Mouse (Mus musculus): Measurements from ENCODE around the gene Dusp2. TPM values are rescaled to one million over a fixed set of nuclear protein-coding genes. Genes with fewer than 3 reads are reported as not detected.

Dusp2 gene
- polyA plus RNA-seq, 1 experiment, result 163 TPM

- Histone ChIP-seq H3K4me1 (replicated peaks; ENCODE audit: control insufficient read depth, insufficient read depth, low read length) (peaks cover 27% of the 10 kb centered on the region), H3K27ac (ENCODE audit: control insufficient read depth, insufficient read depth, low read length) (peak overlapping the region; percentile 97; the same call in 1 of the 2 replicates), H3K4me3 (ENCODE audit: control insufficient read depth, insufficient read depth, low read length) (no peak overlapping the region; the same call in 1 of the 2 replicates), H3K36me3 (ENCODE audit: control insufficient read depth, insufficient read depth, low read length) (peaks cover 15% of the 10 kb centered on the region; the same call in 1 of the 2 replicates), H3K27me3 (ENCODE audit: control insufficient read depth, insufficient read depth, low read length) (no peaks in the 10 kb centered on the region)
- WGBS, result 21% methylated on average over 4 of the region's 4 CpGs
- no peak for TF ChIP-seq POLR2A (IDR thresholded peaks at IDR 0.05; ENCODE audit: control insufficient read depth, extremely low read depth, insufficient read depth, low read length, poor library complexity)
- no peak for TF ChIP-seq CTCF (IDR thresholded peaks at IDR 0.05; ENCODE audit: borderline replicate concordance, control insufficient read depth, extremely low read depth, insufficient read depth, low read length, poor library complexity)
- peak; percentile 59 for DNase-seq
Measured at GRCm38 (mm10) chr2:127338833-127339232, 2.9 kb downstream of the Dusp2 start.

- 80% methylated on average over 6 of the region's 6 CpGs for WGBS
- no peak for DNase-seq
- Histone ChIP-seq H3K4me3 (ENCODE audit: control insufficient read depth, insufficient read depth, low read length) (no peak overlapping the region), H3K27ac (ENCODE audit: control insufficient read depth, insufficient read depth, low read length) (no peak overlapping the region), H3K36me3 (ENCODE audit: control insufficient read depth, insufficient read depth, low read length) (peaks cover 15% of the 10 kb centered on the region; the same call in 1 of the 2 replicates), H3K27me3 (ENCODE audit: control insufficient read depth, insufficient read depth, low read length) (no peaks in the 10 kb centered on the region), H3K4me1 (replicated peaks; ENCODE audit: control insufficient read depth, insufficient read depth, low read length) (peaks cover 23% of the 10 kb centered on the region)
- TF ChIP-seq POLR2A (IDR thresholded peaks at IDR 0.05; ENCODE audit: control insufficient read depth, extremely low read depth, insufficient read depth, low read length, poor library complexity) (no peak), CTCF (IDR thresholded peaks at IDR 0.05; ENCODE audit: borderline replicate concordance, control insufficient read depth, extremely low read depth, insufficient read depth, low read length, poor library complexity) (no peak)
Measured at GRCm38 (mm10) chr2:127339262-127339661, 3.3 kb downstream of the Dusp2 start.

- H3K4me1 ChIP-seq (replicated peaks; ENCODE audit: control insufficient read depth, insufficient read depth, low read length), result peaks cover 17% of the 10 kb centered on the region
- peak; percentile 83 for DNase-seq
- WGBS, result 12% methylated on average over 3 of the region's 3 CpGs
- H3K27me3 ChIP-seq (ENCODE audit: control insufficient read depth, insufficient read depth, low read length), result no peaks in the 10 kb centered on the region
- H3K4me3 ChIP-seq (ENCODE audit: control insufficient read depth, insufficient read depth, low read length), result no peak overlapping the region
- peaks cover 15% of the 10 kb centered on the region; the same call in 1 of the 2 replicates for H3K36me3 ChIP-seq (ENCODE audit: control insufficient read depth, insufficient read depth, low read length)
- H3K27ac ChIP-seq (ENCODE audit: control insufficient read depth, insufficient read depth, low read length), result no peak overlapping the region
- TF ChIP-seq POLR2A (IDR thresholded peaks at IDR 0.05; ENCODE audit: control insufficient read depth, extremely low read depth, insufficient read depth, low read length, poor library complexity), result no peak
- TF ChIP-seq CTCF (IDR thresholded peaks at IDR 0.05; ENCODE audit: borderline replicate concordance, control insufficient read depth, extremely low read depth, insufficient read depth, low read length, poor library complexity), result no peak; the same call in 1 of the 2 replicates
Measured at GRCm38 (mm10) chr2:127341159-127341558, 5.2 kb downstream of the Dusp2 start.

GRCm38 (mm10) chr2:127346334-127346733, 10.4 kb downstream of the Dusp2 start:
- DNase-seq, result no peak
- H3K27me3 ChIP-seq (ENCODE audit: control insufficient read depth, insufficient read depth, low read length), result no peaks in the 10 kb centered on the region
- H3K4me1 ChIP-seq (replicated peaks; ENCODE audit: control insufficient read depth, insufficient read depth, low read length), result no peaks in the 10 kb centered on the region
- H3K36me3 ChIP-seq (ENCODE audit: control insufficient read depth, insufficient read depth, low read length), result no peaks in the 10 kb centered on the region
- no peak overlapping the region for H3K4me3 ChIP-seq (ENCODE audit: control insufficient read depth, insufficient read depth, low read length)
- WGBS, result 43% methylated on average over 1 of the region's 1 CpGs
- TF ChIP-seq POLR2A (IDR thresholded peaks at IDR 0.05; ENCODE audit: control insufficient read depth, extremely low read depth, insufficient read depth, low read length, poor library complexity), result no peak
- no peak for TF ChIP-seq CTCF (IDR thresholded peaks at IDR 0.05; ENCODE audit: borderline replicate concordance, control insufficient read depth, extremely low read depth, insufficient read depth, low read length, poor library complexity)
- no peak overlapping the region for H3K27ac ChIP-seq (ENCODE audit: control insufficient read depth, insufficient read depth, low read length)

- 88% methylated on average over 13 of the region's 13 CpGs for WGBS
- Histone ChIP-seq H3K4me3 (ENCODE audit: control insufficient read depth, insufficient read depth, low read length) (no peak overlapping the region), H3K27ac (ENCODE audit: control insufficient read depth, insufficient read depth, low read length) (no peak overlapping the region), H3K36me3 (ENCODE audit: control insufficient read depth, insufficient read depth, low read length) (no peaks in the 10 kb centered on the region), H3K4me1 (replicated peaks; ENCODE audit: control insufficient read depth, insufficient read depth, low read length) (no peaks in the 10 kb centered on the region), H3K27me3 (ENCODE audit: control insufficient read depth, insufficient read depth, low read length) (no peaks in the 10 kb centered on the region)
- TF ChIP-seq POLR2A (IDR thresholded peaks at IDR 0.05; ENCODE audit: control insufficient read depth, extremely low read depth, insufficient read depth, low read length, poor library complexity), result no peak
- TF ChIP-seq CTCF (IDR thresholded peaks at IDR 0.05; ENCODE audit: borderline replicate concordance, control insufficient read depth, extremely low read depth, insufficient read depth, low read length, poor library complexity), result no peak
- no peak for DNase-seq
Measured at GRCm38 (mm10) chr2:127347147-127347985, 11.4 kb downstream of the Dusp2 start.

- Histone ChIP-seq H3K4me3 (ENCODE audit: control insufficient read depth, insufficient read depth, low read length) (no peak overlapping the region), H3K4me1 (replicated peaks; ENCODE audit: control insufficient read depth, insufficient read depth, low read length) (no peaks in the 10 kb centered on the region), H3K27me3 (ENCODE audit: control insufficient read depth, insufficient read depth, low read length) (no peaks in the 10 kb centered on the region), H3K27ac (ENCODE audit: control insufficient read depth, insufficient read depth, low read length) (no peak overlapping the region), H3K36me3 (ENCODE audit: control insufficient read depth, insufficient read depth, low read length) (no peaks in the 10 kb centered on the region)
- TF ChIP-seq POLR2A (IDR thresholded peaks at IDR 0.05; ENCODE audit: control insufficient read depth, extremely low read depth, insufficient read depth, low read length, poor library complexity) (no peak), CTCF (IDR thresholded peaks at IDR 0.05; ENCODE audit: borderline replicate concordance, control insufficient read depth, extremely low read depth, insufficient read depth, low read length, poor library complexity) (no peak)
- DNase-seq, result no peak
- WGBS, result 93% methylated on average over 4 of the region's 4 CpGs
Measured at GRCm38 (mm10) chr2:127353881-127354280, 17.9 kb downstream of the Dusp2 start.

Data from thymus, adult 2 months (tissue).